Mouse (Mus musculus): ENCODE results near the gene Sema7a.

The Sema7a gene

DNA sequence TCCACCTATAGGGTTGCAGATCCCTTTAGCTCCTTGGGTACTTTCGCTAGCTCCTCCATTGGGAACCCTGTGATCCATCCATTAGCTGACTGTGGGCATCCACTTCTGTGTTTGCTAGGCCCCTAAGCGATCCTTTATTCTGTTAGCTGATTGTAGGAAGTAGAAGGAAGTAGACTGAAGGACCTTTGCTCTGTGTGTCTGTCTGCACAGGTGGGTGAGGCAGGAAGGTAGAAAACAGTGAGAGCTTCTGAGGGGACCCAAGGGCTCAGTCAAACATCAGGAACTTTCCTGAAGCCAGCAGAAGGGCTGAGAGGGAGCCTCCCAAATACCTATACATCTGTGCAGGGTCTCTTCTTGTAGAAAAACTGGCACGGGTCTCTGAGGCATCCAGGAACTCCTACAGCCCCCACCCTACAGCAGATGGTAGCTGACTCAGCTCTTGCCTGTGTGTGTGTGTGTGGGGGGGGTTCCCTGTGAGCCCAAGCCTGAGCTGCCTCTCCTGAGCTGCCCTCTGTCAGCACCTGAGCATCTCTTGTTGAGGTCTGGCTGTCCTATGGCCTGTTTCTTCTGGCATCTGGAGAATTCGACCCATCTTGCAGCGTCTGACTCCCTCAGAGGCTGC lies 35.4 kb downstream of the Sema7a start:
- no peak for DNase-seq (ENCODE audit: low read depth)

- no peak for DNase-seq (ENCODE audit: low read depth)
Observed at GRCm38 (mm10) chr9:57978025-57978424, 38.1 kb downstream of the Sema7a start.

- DNase-seq (ENCODE audit: low read depth), result no peak
Observed at GRCm38 (mm10) chr9:57978858-57979257, 38.9 kb downstream of the Sema7a start.

DNA sequence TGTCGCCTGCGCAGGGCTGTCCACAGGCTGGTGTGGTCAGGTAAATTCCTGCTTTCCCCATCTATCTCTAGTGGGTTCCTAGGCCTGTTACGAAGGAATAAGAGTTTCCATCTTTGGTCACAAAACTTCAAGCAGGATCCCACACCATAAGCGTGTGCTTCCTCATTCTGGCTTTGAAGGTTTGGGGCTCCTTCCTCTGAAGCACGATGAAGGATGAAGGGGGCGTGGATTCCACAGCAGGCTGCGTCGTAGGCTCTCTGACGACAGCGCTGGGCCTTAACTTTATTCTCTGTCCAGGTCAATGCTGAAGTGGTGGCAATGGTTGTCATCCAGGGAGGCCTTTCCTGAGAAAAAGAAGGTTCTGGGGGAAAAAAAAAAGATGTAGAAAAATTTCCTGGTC lies 40.7 kb downstream of the Sema7a start:
- peak; percentile 43 for DNase-seq (ENCODE audit: low read depth)

DNA sequence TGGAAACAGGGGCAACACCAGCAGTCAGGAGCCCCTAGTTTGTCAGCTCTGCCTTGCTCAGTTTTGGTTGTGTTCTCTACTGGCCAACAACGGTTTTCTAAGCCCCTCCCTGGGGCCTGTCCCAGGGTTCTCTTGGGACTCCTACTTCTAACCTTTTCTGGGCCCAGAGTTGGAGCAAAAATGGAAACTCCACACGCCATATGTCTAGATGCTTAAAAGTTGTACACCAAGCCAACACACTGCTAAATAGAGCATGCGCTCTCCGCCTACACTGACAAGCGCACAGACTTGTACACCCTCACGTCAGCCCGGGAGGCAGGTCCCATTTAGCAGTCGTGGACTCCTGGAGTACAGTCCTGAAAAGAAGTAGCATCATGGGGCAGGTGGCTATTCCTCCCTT lies 45.4 kb downstream of the Sema7a start:
- DNase-seq (ENCODE audit: low read depth), result no peak

DNA sequence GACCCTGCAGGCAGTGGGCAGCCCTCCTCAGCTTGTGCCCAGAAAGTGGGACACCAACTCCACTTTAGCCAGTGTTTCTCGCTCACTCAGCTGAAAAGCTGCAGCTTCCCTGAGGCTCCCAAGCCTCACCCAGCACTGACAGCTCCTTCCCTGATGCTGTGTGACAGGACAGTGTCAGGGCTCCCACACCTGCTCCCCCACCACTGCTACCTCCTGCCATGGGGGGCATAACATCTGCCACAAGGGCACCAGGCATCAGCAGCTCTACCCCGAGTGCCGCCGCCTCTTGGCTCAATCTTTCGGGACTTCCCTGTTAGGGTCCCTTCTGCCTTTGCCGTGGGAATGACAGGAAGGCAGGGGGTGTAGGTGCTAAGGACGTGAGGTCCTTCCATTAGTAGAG lies 46.4 kb downstream of the Sema7a start:
- no peak for DNase-seq (ENCODE audit: low read depth)

DNA sequence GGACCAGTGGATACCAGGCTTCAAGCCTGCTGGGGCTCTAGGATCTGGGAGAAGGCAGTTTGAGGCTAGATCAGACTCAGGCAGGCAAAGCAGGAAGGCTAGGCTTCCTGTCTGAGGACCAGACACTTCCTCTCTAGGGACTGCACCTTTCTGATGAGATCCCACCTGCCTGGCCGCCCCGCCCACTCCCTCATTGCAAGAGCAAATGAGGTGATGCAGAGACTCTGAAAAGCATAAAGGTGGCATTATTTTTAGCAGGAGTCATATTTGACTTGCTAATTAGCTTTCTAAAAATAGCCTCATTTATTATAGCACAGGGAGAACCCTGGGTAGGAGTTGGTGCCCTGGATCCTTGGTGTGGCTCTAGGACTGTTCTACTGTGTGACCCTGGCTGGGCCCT lies 48.2 kb downstream of the Sema7a start:
- no peak for DNase-seq (ENCODE audit: low read depth)

GRCm38 (mm10) chr9:57989309-57989708 lies 49.4 kb downstream of the Sema7a start:
- DNase-seq (ENCODE audit: low read depth), result no peak

DNA sequence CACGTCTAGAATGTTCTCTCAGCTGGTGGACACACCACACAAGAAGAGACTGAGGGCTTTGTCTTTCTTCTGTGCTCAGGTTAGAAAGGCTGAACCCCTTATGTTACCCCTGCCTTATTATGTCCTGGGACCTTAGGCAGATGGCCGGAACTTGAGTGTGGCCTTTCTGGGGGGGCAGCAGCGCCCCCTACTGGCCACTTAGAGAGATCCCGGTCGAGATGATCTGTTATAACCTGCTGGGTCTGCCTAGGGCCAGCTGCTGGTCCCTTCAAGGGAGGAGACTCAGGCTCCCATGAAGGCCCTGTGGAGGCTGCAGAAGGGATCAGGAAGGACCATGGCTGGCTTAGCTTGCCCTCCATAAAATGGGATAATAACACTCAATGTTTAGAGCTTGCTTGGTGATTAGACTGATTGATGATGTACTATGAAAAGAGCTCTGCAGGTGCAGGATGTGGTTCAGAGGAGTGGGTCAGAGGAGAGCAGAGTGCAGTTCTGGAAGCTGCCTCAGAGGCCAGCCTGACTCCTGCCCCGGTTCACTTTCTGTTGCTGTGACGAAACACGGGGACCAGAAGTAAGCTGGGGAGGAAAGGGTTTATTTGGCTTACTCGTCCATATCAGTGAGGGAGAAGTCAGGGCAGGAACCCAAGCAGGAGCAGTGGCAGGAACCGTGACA lies 50.7 kb downstream of the Sema7a start:
- peak; percentile 80 for DNase-seq (ENCODE audit: low read depth)

DNA sequence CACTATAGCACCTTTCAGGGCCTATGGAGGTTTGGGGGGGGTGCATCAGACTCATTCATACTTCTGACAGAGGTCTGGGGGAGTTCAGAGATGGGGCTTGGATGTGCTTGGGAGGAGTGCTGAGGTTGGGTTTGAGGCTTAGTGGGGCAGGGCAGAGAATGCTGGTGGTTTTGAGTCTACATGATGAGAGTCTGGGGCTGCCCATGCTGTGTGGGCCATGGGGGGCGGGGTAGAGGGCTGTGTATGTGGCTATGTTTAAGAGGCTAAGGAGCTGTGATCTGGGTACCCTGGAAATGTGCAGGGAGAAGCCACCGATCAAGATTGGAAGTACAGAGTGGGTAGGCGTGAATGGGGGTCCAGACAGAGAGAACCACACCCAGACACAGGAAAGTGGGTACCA lies 52.1 kb downstream of the Sema7a start:
- no peak for DNase-seq (ENCODE audit: low read depth)

- no peak for DNase-seq (ENCODE audit: low read depth)
Observed at GRCm38 (mm10) chr9:57992781-57993591, 53.1 kb downstream of the Sema7a start.

GRCm38 (mm10) chr9:57995282-57995681 lies 55.4 kb downstream of the Sema7a start:
- peak; percentile 41 for DNase-seq (ENCODE audit: low read depth)

DNA sequence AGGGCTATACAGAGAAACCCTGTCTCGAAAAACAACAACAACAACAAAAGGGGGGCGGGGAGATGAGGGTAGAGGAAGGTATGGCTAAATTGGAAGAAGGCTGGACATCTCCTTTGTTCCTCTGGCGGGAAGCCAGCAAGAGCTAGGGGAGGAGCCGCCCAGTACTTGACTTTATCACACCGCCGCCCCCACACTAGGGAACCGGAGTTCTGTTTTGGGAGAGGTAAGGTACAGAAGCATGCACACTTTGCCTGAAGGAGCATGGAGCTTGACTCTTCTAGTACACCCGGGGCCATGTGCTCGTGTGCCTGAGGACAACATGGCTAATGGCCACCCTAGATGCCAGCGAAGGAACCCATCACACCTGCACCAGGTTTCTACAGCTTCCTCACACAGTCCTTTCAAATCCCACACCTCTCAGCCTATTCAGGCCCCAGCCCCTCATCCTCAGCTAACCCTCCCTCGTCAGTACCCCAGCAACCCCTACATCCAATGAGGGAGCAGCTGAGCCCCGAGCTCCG lies 57.7 kb downstream of the Sema7a start:
- DNase-seq (ENCODE audit: low read depth), result no peak

DNA sequence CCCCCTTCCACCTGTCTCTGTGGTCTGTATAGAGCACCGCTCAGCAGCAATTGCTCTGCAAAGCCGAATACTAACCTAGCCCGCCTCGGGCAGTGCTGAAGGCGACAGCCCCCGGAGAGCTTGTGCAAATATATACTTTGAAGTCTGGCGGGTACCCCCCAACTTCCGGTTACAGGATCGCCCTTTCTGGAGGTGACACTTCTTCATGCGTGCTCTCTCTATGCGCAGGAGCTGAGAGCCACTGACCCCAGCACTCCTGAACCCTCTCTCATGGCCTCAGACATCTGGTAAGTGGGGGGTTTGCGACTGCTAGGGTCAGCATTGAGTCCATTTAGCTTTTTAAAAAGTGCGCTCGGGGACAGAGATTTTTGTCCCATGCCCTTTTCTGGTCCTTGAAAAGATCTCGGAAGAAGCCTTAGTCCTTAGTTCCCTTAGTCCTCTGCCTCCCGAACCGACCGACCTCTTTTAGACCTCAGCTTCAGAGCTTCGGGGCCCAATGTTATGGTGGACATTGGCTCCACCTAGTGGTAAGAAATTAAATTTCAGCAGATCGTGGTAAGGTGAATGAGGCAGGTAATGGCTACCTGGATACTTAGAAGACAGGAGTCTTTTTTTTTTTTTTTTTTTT lies 58.2 kb downstream of the Sema7a start:
- peak; percentile 90 for DNase-seq (ENCODE audit: low read depth)

- no peak for DNase-seq (ENCODE audit: low read depth)
Observed at GRCm38 (mm10) chr9:57998685-57999084, 58.8 kb downstream of the Sema7a start.

- DNase-seq (ENCODE audit: low read depth), result no peak
Observed at GRCm38 (mm10) chr9:57999676-58000075, 59.8 kb downstream of the Sema7a start.

DNA sequence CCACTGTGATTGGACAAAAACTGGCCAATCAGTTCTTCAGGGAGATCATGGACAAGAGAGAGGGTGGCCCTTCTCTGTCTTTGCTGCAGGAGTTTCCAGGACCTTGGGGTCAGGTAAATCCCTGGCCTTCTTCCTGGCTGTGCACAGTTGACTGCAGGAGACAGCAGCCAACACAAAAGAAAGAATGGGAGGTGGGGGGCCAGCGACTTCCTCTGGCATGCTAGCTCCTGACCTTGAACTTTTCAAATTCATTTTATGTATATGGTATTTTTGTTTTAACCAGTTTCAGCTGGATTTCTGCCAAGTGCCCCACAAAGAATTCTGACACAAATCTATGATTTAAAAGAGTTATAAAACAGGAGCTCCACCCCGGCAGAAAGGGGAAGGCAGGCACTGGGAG lies 63.4 kb downstream of the Sema7a start:
- DNase-seq (ENCODE audit: low read depth), result no peak

DNA sequence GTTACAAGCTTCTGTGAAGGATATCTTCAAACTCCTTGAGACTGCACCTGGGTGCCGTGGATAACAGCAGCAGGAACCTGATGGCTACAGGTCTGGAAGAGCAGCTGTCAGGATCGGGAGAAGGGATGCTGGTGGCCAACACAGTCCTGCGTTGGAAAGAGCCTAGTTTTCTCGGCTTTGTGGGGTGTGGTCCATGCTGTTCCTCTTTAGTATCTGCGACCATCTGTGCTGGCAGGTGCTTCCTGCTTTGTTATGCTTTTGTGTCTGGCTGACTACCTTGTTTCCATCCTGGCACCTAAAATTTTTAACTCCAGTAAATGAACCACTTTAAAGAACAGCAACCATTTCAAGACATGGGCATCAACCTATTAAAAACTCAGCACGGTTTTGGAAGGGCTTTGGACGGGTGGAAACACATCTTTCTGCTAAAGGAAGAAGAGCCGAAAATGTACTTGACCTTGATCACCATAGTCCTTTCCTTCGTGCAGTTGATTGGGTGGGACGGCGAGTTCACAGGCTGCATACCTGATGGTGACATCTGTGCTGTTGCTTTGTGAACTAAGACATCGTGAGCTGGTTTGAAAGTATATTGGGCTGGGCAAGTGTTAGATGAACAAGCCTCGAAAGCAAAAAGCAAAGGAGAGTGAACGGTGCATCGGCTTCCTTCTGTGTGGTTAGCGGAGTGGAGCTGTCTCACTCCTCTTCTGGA lies 66.0 kb downstream of the Sema7a start, which contains the start of gene Cyp11a1:
TSS of gene Cyp11a1 (plus strand) at position 659 of the 709 bp plus-strand sequence.
- no peak for DNase-seq (ENCODE audit: low read depth)

- no peak for DNase-seq (ENCODE audit: low read depth)
Observed at GRCm38 (mm10) chr9:58008336-58009014, 68.6 kb downstream of the Sema7a start.

DNA sequence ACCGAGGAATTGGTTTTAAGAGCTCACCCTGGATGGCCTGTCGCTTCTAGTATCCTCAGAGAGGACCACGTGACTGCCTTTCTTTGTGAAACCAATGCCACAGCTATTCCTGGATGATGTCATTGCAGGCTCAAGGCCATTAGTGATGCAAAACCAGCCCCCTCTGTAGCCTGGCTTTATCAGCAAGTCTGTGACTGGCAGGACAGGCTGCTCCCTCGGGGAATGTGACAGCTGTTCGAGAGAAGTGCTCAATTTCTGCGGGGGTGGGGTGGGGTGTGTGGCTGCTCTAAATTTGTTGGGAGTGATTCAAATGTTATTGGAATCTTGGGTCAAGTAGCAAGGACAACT lies 69.1 kb downstream of the Sema7a start:
- DNase-seq (ENCODE audit: low read depth), result no peak

- DNase-seq (ENCODE audit: low read depth), result no peak
Observed at GRCm38 (mm10) chr9:58009588-58009987, 69.7 kb downstream of the Sema7a start.

Measured in naive thymus-derived CD4-positive, alpha-beta T cell, adult 2 months (primary cell).